Mouse (Mus musculus) stomach, embryonic 14.5 days (tissue): ENCODE data around the gene Gdf2. TPM values are rescaled to one million over a fixed set of nuclear protein-coding genes. Genes with fewer than 3 reads are reported as not detected.

Experiments used
- ATAC-seq: fragments of 200-750 bp; cut with Nextera tagmentation; 2 replicates; pipeline ENCODE4 v1.8.0; 2017; ENCODE audit warnings: low read depth, moderate TSS enrichment; ENCODE audit not compliant: insufficient number of reproducible peaks, insufficient read depth, low FRiP score
- H3K27ac ChIP-seq: fragments of 300-500 bp; sonication (generic); 2 replicates; pipeline ENCODE4 v1.5.1; 2014; ENCODE audit warnings: mild to moderate bottlenecking, low read length, moderate library complexity, mixed read lengths
- H3K27me3 ChIP-seq: fragments of 300-500 bp; sonication (generic); 2 replicates; pipeline ENCODE4 v1.6.1; 2014; ENCODE audit warnings: low read length, control low read depth, mixed read lengths; ENCODE audit not compliant: control insufficient read depth, insufficient read depth
- H3K36me3 ChIP-seq: fragments of 300-500 bp; sonication (generic); 2 replicates; pipeline ENCODE4 v1.6.1; 2014; ENCODE audit warnings: mild to moderate bottlenecking, control low read depth, low read length, moderate library complexity, mixed read lengths; ENCODE audit not compliant: control insufficient read depth, insufficient read depth
- H3K4me1 ChIP-seq: fragments of 300-500 bp; sonication (generic); 2 replicates; pipeline ENCODE4 v1.6.1; 2014; ENCODE audit warnings: low read length, control low read depth, mixed read lengths; ENCODE audit not compliant: control insufficient read depth, insufficient read depth
- H3K4me2 ChIP-seq: fragments of 300-500 bp; sonication (generic); replicated peaks from 2 replicates; pipeline ENCODE4 v1.6.1; 2014; ENCODE audit warnings: low read depth, low read length, control low read depth
- H3K4me3 ChIP-seq: fragments of 300-500 bp; sonication (generic); 2 replicates; pipeline ENCODE4 v1.5.1; 2014; ENCODE audit warnings: low read depth, low read length, control low read depth
- H3K9ac ChIP-seq: fragments of 300-500 bp; sonication (generic); replicated peaks from 2 replicates; pipeline ENCODE4 v1.6.1; 2014; ENCODE audit warnings: low read depth, mild to moderate bottlenecking, control low read depth, low read length, moderate library complexity, mixed read lengths
- H3K9me3 ChIP-seq: fragments of 300-500 bp; sonication (generic); 2 replicates; pipeline ENCODE4 v1.6.1; 2016; ENCODE audit warnings: low read depth, low read length, control low read depth; ENCODE audit not compliant: control insufficient read depth
- WGBS: fragments of 180-500 bp; shearing (Covaris S2); extraction: QIAGEN DNeasy Blood & Tissue Kit; methylation state at CpG from one replicate; pipeline ENCODE4 v1.1.7; 2014; 5-methylcytosine and 5-hydroxymethylcytosine counted together
- polyA plus RNA-seq: library from polyadenylated mRNA; unstranded; fragments of >200 nt; fragmentation: Nextera tagmentation; extraction: Ambion mirVana; gene quantifications from 2 replicates; pipeline ENCODE4 v1.2.1, GENCODE M21; 2014

Gene Gdf2
- polyA plus RNA-seq, 1 experiment from 2014 or later, result not detected

GRCm38 (mm10) chr14:33972679-33973078, 31.8 kb downstream of the Gdf2 start:
- Histone ChIP-seq H3K4me3 (no peak overlapping the region), H3K9ac (no peak overlapping the region), H3K4me2 (no peak overlapping the region), H3K27me3 (no peaks in the 10 kb centered on the region), H3K9me3 (no peaks in the 10 kb centered on the region), H3K4me1 (no peaks in the 10 kb centered on the region), H3K27ac (no peak overlapping the region), H3K36me3 (no peaks in the 10 kb centered on the region)
- no peak for ATAC-seq
- 45% methylated on average over 7 of the region's 7 CpGs for WGBS

- Histone ChIP-seq H3K4me2 (no peak overlapping the region), H3K27me3 (no peaks in the 10 kb centered on the region), H3K36me3 (no peaks in the 10 kb centered on the region), H3K4me3 (no peak overlapping the region), H3K9ac (no peak overlapping the region), H3K9me3 (no peaks in the 10 kb centered on the region), H3K4me1 (no peaks in the 10 kb centered on the region), H3K27ac (no peak overlapping the region)
- no peak for ATAC-seq
- 65% methylated on average over 5 of the region's 5 CpGs for WGBS
Observed at GRCm38 (mm10) chr14:33974752-33975151, 33.9 kb downstream of the Gdf2 start.

DNA sequence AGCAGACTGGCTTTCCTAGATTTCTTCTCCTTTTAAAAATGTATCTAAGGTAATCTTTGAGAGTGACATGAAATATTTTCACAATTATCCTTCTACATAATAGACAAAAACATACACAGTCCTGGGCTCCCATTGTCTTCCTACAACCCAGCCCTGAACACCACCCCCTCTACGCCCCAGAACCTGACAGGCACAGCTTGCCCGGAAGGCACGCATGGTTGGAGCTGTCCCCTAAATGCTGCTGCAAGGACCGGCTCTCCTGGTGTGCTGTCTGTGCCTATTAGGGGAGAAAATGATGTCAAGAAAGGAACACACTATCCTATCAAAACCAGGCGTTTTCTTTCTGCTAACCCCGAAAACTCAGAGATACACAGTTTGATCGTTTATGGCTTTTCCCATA, 36.9 kb downstream of the Gdf2 start:
- 42% methylated on average over 7 of the region's 7 CpGs for WGBS
- no peaks in the 10 kb centered on the region for H3K36me3 ChIP-seq
- H3K27me3 ChIP-seq, result no peaks in the 10 kb centered on the region
- H3K9ac ChIP-seq, result no peak overlapping the region
- H3K9me3 ChIP-seq, result no peaks in the 10 kb centered on the region
- H3K4me2 ChIP-seq, result peak overlapping the region; percentile 53; the same call in 1 of the 2 replicates
- H3K4me1 ChIP-seq, result no peaks in the 10 kb centered on the region
- no peak for ATAC-seq
- no peak overlapping the region for H3K4me3 ChIP-seq
- H3K27ac ChIP-seq, result no peak overlapping the region

- Histone ChIP-seq H3K4me1 (no peaks in the 10 kb centered on the region), H3K4me3 (peak within 1 kb of the TSS; percentile 33), H3K9ac (0 out of 2 replicates have a peak within 1 kb of the TSS, but pooled peaks have one; percentile 18), H3K4me2 (peak within 1 kb of the TSS; percentile 53), H3K27me3 (no peaks in the 10 kb centered on the region), H3K36me3 (no peaks in the 10 kb centered on the region), H3K9me3 (no peaks in the 10 kb centered on the region), H3K27ac (no peak within 1 kb of the TSS)
- peak; percentile 46; the same call in 1 of the 2 replicates for ATAC-seq
- WGBS, result 1% methylated on average over 25 of the region's 25 CpGs
Observed at GRCm38 (mm10) chr14:33978604-33979059, 37.8 kb downstream of the Gdf2 start, which contains the start of gene Zfp488. TSS of gene Zfp488 (minus strand) at chr14:33978764.

GRCm38 (mm10) chr14:33989201-33989600, 48.4 kb downstream of the Gdf2 start:
- Histone ChIP-seq H3K9ac (no peak overlapping the region), H3K36me3 (no peaks in the 10 kb centered on the region), H3K27ac (no peak overlapping the region), H3K4me1 (no peaks in the 10 kb centered on the region), H3K4me2 (no peak overlapping the region), H3K27me3 (no peaks in the 10 kb centered on the region), H3K4me3 (no peak overlapping the region), H3K9me3 (no peaks in the 10 kb centered on the region)
- 51% methylated on average over 3 of the region's 3 CpGs for WGBS
- ATAC-seq, result no peak

- Histone ChIP-seq H3K27me3 (no peaks in the 10 kb centered on the region), H3K9ac (no peak overlapping the region), H3K36me3 (no peaks in the 10 kb centered on the region), H3K27ac (no peak overlapping the region), H3K9me3 (no peaks in the 10 kb centered on the region), H3K4me1 (no peaks in the 10 kb centered on the region), H3K4me2 (no peak overlapping the region), H3K4me3 (no peak overlapping the region)
- ATAC-seq, result no peak
- 76% methylated on average over 4 of the region's 4 CpGs for WGBS
Observed at GRCm38 (mm10) chr14:33991971-33992370, 51.1 kb downstream of the Gdf2 start.

GRCm38 (mm10) chr14:33993051-33993450, 52.2 kb downstream of the Gdf2 start:
- Histone ChIP-seq H3K36me3 (no peaks in the 10 kb centered on the region), H3K4me3 (no peak overlapping the region), H3K9me3 (no peaks in the 10 kb centered on the region), H3K27ac (no peak overlapping the region), H3K4me2 (no peak overlapping the region), H3K27me3 (no peaks in the 10 kb centered on the region), H3K9ac (no peak overlapping the region), H3K4me1 (no peaks in the 10 kb centered on the region)
- 93% methylated on average over 9 of the region's 9 CpGs for WGBS
- ATAC-seq, result no peak

GRCm38 (mm10) chr14:33993521-33994289, 52.9 kb downstream of the Gdf2 start:
- Histone ChIP-seq H3K4me1 (no peaks in the 10 kb centered on the region), H3K9ac (no peak overlapping the region), H3K4me3 (no peak overlapping the region), H3K27me3 (no peaks in the 10 kb centered on the region), H3K9me3 (no peaks in the 10 kb centered on the region), H3K4me2 (no peak overlapping the region), H3K27ac (no peak overlapping the region), H3K36me3 (no peaks in the 10 kb centered on the region)
- ATAC-seq, result no peak
- WGBS, result 88% methylated on average over 6 of the region's 6 CpGs
